Mouse (Mus musculus): ENCODE data around the gene Bcl9. TPM values are rescaled to one million over a fixed set of nuclear protein-coding genes. Genes with fewer than 3 reads are reported as not detected.
A peak's percentile ranks its signal among the peaks of the same experiment; 100 is the strongest.

Gene Bcl9
- total RNA-seq (2021), result 10 to 100 TPM; 24.1 to 26.5 TPM
- long read RNA-seq, experiment 1, partial matches to known transcripts, result 2 of 11 reads
- long read RNA-seq, experiment 1, other reads (novel, unspliced or antisense), result 9 of 11 reads
- long read RNA-seq, experiment 2, partial matches to known transcripts, result 8 of 13 reads
- long read RNA-seq, experiment 2, other reads (novel, unspliced or antisense), result 5 of 13 reads

- DNase-seq (ENCODE audit: low spot score in 2 of 2), result peak; percentile 57 to 81
Observed at GRCm38 (mm10) chr3:97297553-97298432, at the start of gene Bcl9. Gene Bcl9, minus strand, starts transcription at chr3:97297917.

DNA sequence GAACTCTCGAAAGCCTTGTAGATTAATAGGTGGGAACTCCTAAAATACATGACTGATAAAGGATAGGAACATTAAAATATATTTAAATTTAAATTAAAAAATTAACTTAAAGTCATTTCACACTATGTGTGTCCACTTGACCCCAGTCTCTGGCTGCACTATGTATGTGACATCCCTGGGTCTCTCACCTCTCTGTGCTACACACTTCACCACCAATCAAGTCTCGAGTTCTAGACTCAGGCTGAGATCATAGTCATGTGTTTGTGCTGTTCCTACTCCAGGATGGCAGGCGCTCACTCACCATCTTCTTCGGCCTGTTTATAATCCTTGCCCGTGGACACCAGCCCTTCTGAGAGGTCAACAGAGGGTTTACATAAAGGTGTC lies 41.5 kb upstream of the Bcl9 start:
- DNase-seq (ENCODE audit: low spot score in 2 of 2), result no peak

DNA sequence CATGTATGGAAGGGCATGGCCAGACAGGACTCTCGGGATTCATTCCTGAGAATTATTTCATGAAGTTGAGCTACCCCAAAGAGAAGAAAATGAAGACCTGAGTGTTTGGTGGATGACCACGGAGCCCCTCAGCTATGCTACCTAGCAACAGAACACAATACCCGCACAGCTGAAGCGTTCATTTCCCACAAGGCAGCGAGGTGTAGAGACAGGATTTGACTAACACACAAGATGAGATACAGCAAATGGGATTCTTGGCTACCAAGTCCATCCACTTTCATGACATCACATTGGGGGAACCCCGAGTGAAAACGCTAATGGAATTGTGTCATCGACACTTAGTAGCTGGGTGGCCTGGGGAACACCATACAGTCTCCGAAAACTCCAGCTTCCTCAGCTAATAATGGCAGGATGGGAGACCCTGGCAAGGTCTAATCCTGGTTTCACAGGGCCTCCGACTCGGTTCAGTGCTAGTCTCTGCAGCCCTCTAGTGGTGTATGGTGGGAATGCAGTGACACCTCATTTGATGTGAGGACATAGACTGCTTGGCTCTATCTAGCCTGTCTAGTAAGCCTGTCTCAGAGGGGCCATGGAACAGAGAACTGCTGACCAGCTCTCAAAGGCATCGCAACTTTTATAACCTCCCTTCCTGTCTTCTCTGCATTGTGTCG lies 40.9 kb upstream of the Bcl9 start:
- peak; percentile 79 to 88 for DNase-seq (ENCODE audit: low spot score in 2 of 2)

DNA sequence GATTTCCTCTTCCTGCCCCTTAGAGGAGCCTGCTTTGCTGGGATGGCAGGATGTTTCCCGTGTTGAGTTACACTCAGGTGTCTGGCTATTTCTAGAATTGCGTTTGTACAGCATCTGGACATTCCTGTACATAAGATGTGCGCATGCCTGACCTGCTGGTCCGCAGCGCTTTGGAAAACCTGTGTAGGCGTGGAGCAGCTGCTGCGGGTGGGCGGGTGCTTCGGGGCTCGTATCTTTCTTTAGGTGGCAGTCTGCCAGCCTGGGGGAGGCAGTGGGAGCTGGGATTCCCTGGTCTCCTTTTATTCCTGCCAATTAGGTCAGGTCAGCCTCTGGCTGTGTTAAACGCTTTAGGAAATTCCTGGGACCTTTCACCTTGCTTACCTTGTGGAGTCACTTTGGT lies 39.6 kb upstream of the Bcl9 start:
- DNase-seq (ENCODE audit: low spot score in 2 of 2), result peak in 1 of 2 experiments; percentile 43

- DNase-seq (ENCODE audit: low spot score in 2 of 2), result no peak
Observed at GRCm38 (mm10) chr3:97336331-97336730, 38.6 kb upstream of the Bcl9 start.

DNA sequence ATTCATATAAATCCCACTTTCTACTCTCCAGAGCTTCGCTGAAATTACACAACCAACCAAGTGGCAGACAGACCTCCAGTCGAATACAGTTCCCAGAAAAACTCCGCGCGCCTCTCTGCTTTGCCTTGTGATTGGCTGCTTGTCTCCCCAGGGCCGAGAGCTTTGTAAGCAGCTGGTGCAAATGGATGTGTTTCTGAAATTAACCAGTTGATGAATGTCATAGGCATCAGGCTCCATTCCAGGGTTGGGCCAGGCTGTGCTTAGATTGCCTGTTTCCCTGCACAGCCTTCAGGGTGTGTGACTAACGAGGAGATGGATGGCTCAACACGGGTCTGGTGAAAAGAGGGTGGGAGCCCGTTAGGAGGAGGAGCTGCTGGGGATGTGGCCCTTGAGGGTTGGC lies 36.9 kb upstream of the Bcl9 start:
- DNase-seq (ENCODE audit: low spot score in 2 of 2), result no peak

- DNase-seq (ENCODE audit: low spot score in 2 of 2), result no peak
Observed at GRCm38 (mm10) chr3:97332172-97332571, 34.5 kb upstream of the Bcl9 start.

DNA sequence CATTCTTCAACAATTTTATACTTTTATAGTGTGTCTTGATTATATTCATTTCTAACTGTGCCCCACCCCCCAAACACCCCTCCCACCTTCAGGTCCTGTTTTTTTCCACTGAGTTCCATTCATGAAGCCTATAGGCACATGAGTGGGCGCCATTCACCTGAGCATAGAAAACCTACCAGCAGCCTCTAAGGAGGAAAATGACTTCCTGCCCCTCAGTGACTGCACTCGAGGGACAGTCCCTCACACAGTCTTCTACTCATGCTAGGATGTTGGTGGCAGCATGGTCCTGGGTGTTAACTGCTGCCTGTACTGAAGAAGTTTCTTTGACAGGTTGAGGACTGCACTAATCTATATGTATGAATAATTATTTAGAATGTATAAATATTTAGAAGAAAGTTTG lies 30.1 kb upstream of the Bcl9 start:
- DNase-seq (ENCODE audit: low spot score in 2 of 2), result no peak

- DNase-seq (ENCODE audit: low spot score in 2 of 2), result no peak
Observed at GRCm38 (mm10) chr3:97327356-97327755, 29.6 kb upstream of the Bcl9 start.

- DNase-seq (ENCODE audit: low spot score in 2 of 2), result no peak
Observed at GRCm38 (mm10) chr3:97325621-97326345, 28.1 kb upstream of the Bcl9 start.

- DNase-seq (ENCODE audit: low spot score in 2 of 2), result no peak
Observed at GRCm38 (mm10) chr3:97324046-97324445, 26.3 kb upstream of the Bcl9 start.

GRCm38 (mm10) chr3:97317302-97317701 lies 19.6 kb upstream of the Bcl9 start:
- no peak for DNase-seq (ENCODE audit: low spot score in 2 of 2)

GRCm38 (mm10) chr3:97313431-97313830 lies 15.7 kb upstream of the Bcl9 start:
- no peak for DNase-seq (ENCODE audit: low spot score in 2 of 2)

GRCm38 (mm10) chr3:97311998-97312397 lies 14.3 kb upstream of the Bcl9 start:
- DNase-seq (ENCODE audit: low spot score in 2 of 2), result peak; percentile 47 to 64

GRCm38 (mm10) chr3:97309748-97310536 lies 12.2 kb upstream of the Bcl9 start:
- DNase-seq (ENCODE audit: low spot score in 2 of 2), result no peak

- DNase-seq (ENCODE audit: low spot score in 2 of 2), result no peak
Observed at GRCm38 (mm10) chr3:97308440-97308839, 10.7 kb upstream of the Bcl9 start.

DNA sequence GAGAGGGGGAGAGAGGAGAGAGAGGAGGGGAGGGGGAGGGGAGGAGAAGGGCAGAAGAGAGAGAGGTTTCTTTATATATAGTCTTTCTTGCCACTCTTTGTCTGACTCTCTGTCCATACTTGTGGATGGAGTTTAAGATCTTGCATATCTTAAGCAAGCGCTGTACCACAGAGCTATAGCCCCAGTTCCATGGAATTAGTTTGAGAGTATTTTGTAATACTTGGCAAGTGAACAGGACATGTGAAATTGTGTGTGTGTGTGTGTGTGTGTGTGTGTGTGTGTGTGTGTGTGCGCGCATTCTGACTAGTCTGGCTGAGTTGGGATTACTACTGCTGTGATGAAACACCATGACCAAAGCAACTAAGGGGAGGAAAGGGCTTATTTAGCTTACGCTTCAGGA lies 8.2 kb upstream of the Bcl9 start:
- no peak for DNase-seq (ENCODE audit: low spot score in 2 of 2)

DNA sequence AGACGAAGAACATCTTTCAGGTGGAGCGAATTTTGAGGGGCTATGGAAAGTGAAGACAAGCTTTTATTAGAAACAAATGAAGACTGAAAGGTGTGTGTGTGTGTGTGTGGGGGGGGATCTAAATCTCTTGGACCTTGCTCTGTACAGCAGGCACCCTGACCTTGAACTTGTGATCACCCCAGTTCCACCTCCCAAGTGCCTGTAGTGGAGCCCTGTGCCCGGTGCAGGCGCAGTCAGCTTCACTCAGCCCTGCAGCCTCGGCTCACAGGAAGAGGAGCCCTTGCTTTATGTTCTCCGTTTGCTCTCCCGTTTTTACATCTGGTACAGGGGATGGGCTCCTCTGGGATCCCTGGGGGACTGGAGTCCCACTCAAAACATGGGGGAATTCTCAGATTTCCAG lies 3.9 kb upstream of the Bcl9 start:
- no peak for DNase-seq (ENCODE audit: low spot score in 2 of 2)

GRCm38 (mm10) chr3:97300370-97300769 lies 2.7 kb upstream of the Bcl9 start:
- no peak for DNase-seq (ENCODE audit: low spot score in 2 of 2)

DNA sequence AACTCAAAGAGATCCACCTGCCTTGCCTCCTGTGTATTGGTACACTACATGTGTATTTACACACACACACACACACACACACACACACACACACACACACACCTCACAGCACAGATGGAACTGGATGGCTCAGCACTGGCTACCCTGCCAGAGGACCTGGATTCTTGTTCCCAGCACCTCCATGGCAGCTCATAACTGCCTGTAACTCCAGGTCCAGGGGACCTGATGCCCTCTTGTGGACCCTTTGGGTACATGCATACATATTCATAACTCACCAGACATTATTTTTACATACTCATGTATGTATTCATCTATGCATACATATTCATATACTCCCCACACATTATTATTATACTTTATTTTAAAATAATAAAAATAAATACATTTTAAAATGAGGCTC lies 2.2 kb upstream of the Bcl9 start:
- DNase-seq (ENCODE audit: low spot score in 2 of 2), result no peak
